Mouse (Mus musculus): ENCODE measurements around the gene Olfr281. TPM values are rescaled to one million over a fixed set of nuclear protein-coding genes. Genes with fewer than 3 reads are reported as not detected.
A peak's percentile ranks its signal among the peaks of the same experiment; 100 is the strongest.
"Not testable (repeated sequence)": the region's sequence is repeated elsewhere in the genome, so short reads cannot be mapped to it uniquely, and the experiment has no call there.

Gene Olfr281
- not detected in 2 replicates for polyA plus RNA-seq (2015; fragmentation: Nextera tagmentation; extraction: Ambion mirVana)

DNA sequence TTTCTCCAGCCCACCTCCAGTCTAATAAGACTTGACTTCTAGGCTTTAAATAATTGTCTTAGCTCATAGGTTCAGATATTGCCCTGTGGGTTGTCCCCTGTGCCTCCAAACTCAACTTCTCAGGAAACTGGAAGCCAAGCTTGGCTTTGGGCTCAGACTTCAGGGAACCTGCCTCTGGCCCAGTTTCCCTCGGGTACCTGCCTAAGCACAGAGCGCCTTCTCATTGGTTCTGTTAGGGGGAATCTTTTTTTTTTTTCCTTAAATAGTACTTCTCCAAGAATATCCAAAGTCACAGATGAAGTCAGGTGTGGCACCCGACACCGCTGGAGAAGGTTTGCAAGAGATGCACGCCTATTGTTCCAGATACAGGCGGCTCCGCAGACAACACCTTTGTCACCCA, at the start of gene Olfr281:
TSS of gene Olfr281 (plus strand) at position 301 of the 400 bp plus-strand sequence.
- Histone ChIP-seq H3K27ac (replicated peaks) (no peak within 1 kb of the TSS), H3K4me1 (no peaks in the 10 kb centered on the region), H3K4me2 (no peak within 1 kb of the TSS), H3K9ac (no peak within 1 kb of the TSS), H3K27me3 (replicated peaks) (peaks cover 5% of the 10 kb centered on the region; the same call in 1 of the 2 replicates), H3K36me3 (no peaks in the 10 kb centered on the region), H3K4me3 (no peak within 1 kb of the TSS), H3K9me3 (no peaks in the 10 kb centered on the region)
- ATAC-seq (ENCODE audit: extremely low read depth, insufficient number of reproducible peaks, low FRiP score, low TSS enrichment), result no peak
- 84% methylated on average over 7 of the region's 7 CpGs for WGBS

- no peak overlapping the region for H3K9ac ChIP-seq
- 65% methylated on average over 17 of the region's 17 CpGs for WGBS
- H3K27me3 ChIP-seq (replicated peaks), result no peaks in the 10 kb centered on the region
- H3K27ac ChIP-seq (replicated peaks), result no peak overlapping the region
- no peaks in the 10 kb centered on the region for H3K36me3 ChIP-seq
- peaks cover 7% of the 10 kb centered on the region for H3K9me3 ChIP-seq
- H3K4me1 ChIP-seq, result no peaks in the 10 kb centered on the region
- H3K4me2 ChIP-seq, result 0 out of 2 replicates have a peak overlapping the region, but pooled peaks have one; percentile 7
- ATAC-seq (ENCODE audit: extremely low read depth, insufficient number of reproducible peaks, low FRiP score, low TSS enrichment), result no peak
- no peak overlapping the region for H3K4me3 ChIP-seq
Observed at GRCm38 (mm10) chr15:98408406-98409060, 43.9 kb upstream of the Olfr281 start.

- no peaks in the 10 kb centered on the region for H3K27me3 ChIP-seq (replicated peaks)
- H3K9me3 ChIP-seq, result peaks cover 7% of the 10 kb centered on the region
- no peaks in the 10 kb centered on the region for H3K4me1 ChIP-seq
- ATAC-seq (ENCODE audit: extremely low read depth, insufficient number of reproducible peaks, low FRiP score, low TSS enrichment), result no peak
- H3K9ac ChIP-seq, result no peak overlapping the region
- no peak overlapping the region for H3K27ac ChIP-seq (replicated peaks)
- no peak overlapping the region for H3K4me3 ChIP-seq
- no peak overlapping the region for H3K4me2 ChIP-seq
- no peaks in the 10 kb centered on the region for H3K36me3 ChIP-seq
- 78% methylated on average over 2 of the region's 2 CpGs for WGBS
Observed at GRCm38 (mm10) chr15:98409635-98410034, 42.8 kb upstream of the Olfr281 start.

DNA sequence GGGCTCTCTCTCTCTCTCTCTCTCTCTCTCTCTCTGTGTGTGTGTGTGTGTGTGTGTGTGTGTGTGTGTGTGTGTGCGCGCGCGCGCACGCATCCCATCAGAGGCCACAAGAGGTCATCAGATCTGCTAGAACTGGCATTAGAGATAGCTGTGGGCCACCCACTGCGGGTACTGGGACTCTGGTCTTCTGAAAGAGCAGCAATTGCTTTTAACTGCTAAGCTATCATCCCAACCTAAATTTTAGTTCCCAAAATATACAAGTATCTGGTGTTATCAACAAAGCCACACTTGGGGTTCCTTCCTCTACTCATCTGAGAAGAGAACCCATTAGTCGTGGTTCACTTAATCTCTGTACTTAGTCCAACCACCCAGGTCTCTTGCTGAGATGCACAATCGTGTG, 42.1 kb upstream of the Olfr281 start:
- H3K36me3 ChIP-seq, result no peaks in the 10 kb centered on the region
- H3K4me2 ChIP-seq, result no peak overlapping the region
- no peak overlapping the region for H3K4me3 ChIP-seq
- H3K9me3 ChIP-seq, result peaks cover 7% of the 10 kb centered on the region
- no peak overlapping the region for H3K9ac ChIP-seq
- no peak for ATAC-seq (ENCODE audit: extremely low read depth, insufficient number of reproducible peaks, low FRiP score, low TSS enrichment)
- no peaks in the 10 kb centered on the region for H3K4me1 ChIP-seq
- 89% methylated on average over 9 of the region's 9 CpGs for WGBS
- no peaks in the 10 kb centered on the region for H3K27me3 ChIP-seq (replicated peaks)
- no peak overlapping the region for H3K27ac ChIP-seq (replicated peaks)

DNA sequence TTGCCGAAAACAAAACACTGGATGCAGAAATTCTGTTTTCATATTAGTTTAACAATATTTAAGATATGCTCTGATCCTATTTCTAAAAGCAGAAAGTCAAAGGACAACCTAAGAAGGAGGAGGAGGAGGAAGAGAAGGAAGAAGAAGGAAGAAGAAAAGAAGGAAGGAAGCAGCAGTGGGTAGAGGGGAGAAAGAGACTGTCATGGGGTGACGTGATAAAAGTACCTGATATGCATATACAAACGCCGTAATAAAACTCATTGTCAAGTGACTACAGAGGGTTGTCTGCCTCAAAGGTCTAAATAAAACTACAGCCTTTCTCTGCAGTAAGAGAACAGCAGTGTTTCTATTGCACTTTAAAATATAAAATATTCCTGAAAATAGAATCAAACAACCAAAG, 36.4 kb upstream of the Olfr281 start:
- WGBS, result 71% methylated on average over 4 of the region's 4 CpGs
- no peak for ATAC-seq (ENCODE audit: extremely low read depth, insufficient number of reproducible peaks, low FRiP score, low TSS enrichment)
- H3K27ac ChIP-seq (replicated peaks), result no peak overlapping the region
- H3K4me2 ChIP-seq, result no peak overlapping the region
- no peaks in the 10 kb centered on the region; the same call in 1 of the 2 replicates for H3K27me3 ChIP-seq (replicated peaks)
- H3K4me1 ChIP-seq, result no peaks in the 10 kb centered on the region
- H3K9me3 ChIP-seq, result no peaks in the 10 kb centered on the region
- H3K4me3 ChIP-seq, result no peak overlapping the region
- no peak overlapping the region for H3K9ac ChIP-seq
- no peaks in the 10 kb centered on the region for H3K36me3 ChIP-seq

DNA sequence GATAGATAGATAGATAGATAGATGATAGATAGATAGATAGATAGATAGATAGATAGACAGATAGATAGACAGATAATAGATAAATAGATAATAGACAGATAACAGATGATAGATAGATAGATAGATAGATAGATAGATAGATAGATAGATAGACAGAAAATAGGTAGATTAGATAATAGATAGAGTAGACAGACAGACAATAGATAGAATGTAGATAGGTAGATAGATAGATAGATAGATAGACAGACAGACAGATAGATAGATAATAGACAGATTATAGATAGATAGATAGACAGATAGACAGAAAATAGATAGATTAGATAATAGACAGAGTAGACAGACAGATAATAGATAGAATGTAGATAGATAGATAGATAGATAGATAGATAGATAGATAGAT, 35.6 kb upstream of the Olfr281 start:
- not testable (repeated sequence) for H3K27me3 ChIP-seq (replicated peaks); H3K36me3 ChIP-seq; ATAC-seq (ENCODE audit: extremely low read depth, insufficient number of reproducible peaks, low FRiP score, low TSS enrichment); H3K27ac ChIP-seq (replicated peaks); H3K9me3 ChIP-seq; H3K4me2 ChIP-seq; H3K9ac ChIP-seq; H3K4me3 ChIP-seq; H3K4me1 ChIP-seq

DNA sequence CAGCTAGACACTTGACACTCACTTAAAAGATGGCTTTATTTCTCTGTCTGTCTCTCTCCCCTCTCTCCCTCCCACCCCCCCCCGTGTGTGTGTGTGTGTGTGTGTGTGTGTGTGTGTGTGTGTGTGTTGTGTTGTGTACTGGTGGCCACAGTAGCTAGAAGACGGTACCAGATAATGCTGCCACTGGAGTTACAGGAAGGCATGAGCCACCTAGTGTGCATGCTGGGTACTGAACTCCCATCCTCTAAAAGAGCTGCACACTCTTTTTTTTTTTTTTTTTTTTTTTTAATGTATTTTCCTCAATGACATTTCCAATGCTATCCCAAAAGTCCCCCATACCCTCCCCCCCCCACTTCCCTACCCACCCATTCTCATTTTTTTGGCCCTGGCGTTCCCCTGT, 35.1 kb upstream of the Olfr281 start:
- WGBS, result 50% methylated on average over 2 of the region's 3 CpGs
- not testable (repeated sequence) for H3K27ac ChIP-seq (replicated peaks); H3K4me1 ChIP-seq; ATAC-seq (ENCODE audit: extremely low read depth, insufficient number of reproducible peaks, low FRiP score, low TSS enrichment); H3K36me3 ChIP-seq; H3K4me3 ChIP-seq; H3K4me2 ChIP-seq; H3K27me3 ChIP-seq (replicated peaks); H3K9me3 ChIP-seq; H3K9ac ChIP-seq

DNA sequence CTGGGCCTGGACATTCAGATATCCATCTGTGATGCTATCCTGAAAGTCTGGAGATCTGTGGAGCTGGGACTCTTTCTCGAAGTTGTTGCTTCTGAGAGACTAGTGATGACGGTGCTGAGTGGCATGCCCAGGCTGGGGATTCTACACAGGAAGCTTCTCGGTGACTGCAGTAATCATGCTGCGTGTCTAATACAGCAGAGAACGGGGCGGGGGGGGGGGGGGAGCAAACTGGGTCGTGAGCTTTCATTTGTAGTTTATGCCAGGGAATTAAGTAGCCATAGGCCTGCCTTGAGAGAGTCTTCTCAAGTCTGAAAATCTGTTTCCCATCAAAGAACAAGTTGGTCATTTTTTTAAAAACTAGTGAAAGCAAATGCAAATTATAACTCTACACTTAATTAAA, 34.3 kb upstream of the Olfr281 start:
- Histone ChIP-seq H3K27me3 (replicated peaks) (no peaks in the 10 kb centered on the region; the same call in 1 of the 2 replicates), H3K27ac (replicated peaks) (no peak overlapping the region), H3K4me2 (no peak overlapping the region), H3K9me3 (no peaks in the 10 kb centered on the region), H3K4me1 (no peaks in the 10 kb centered on the region), H3K4me3 (no peak overlapping the region), H3K9ac (no peak overlapping the region), H3K36me3 (no peaks in the 10 kb centered on the region)
- no peak for ATAC-seq (ENCODE audit: extremely low read depth, insufficient number of reproducible peaks, low FRiP score, low TSS enrichment)
- 65% methylated on average over 7 of the region's 7 CpGs for WGBS

DNA sequence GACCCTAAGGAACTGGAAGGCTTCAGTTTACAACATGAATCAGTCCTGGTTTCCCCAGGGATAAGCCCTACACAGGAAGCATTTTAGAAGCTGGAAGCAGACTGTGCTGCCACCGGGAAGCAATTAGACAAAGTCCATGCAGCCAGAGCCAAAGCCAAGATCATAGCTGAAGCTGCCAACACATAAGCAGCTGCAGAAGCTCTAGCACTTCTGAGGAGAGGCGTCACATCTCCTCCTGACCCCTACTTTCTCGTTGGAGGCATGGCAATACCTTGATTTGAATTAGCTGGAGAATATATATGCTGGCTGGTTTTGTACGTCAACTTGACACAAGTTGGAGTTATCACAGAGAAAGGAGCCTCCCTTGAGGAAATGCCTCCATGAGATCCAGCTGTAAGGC, 31.5 kb upstream of the Olfr281 start:
- no peak overlapping the region for H3K4me3 ChIP-seq
- H3K27me3 ChIP-seq (replicated peaks), result no peaks in the 10 kb centered on the region; the same call in 1 of the 2 replicates
- H3K4me1 ChIP-seq, result no peaks in the 10 kb centered on the region
- no peak overlapping the region for H3K4me2 ChIP-seq
- no peak overlapping the region for H3K9ac ChIP-seq
- no peaks in the 10 kb centered on the region for H3K36me3 ChIP-seq
- H3K9me3 ChIP-seq, result no peaks in the 10 kb centered on the region
- 46% methylated on average over 4 of the region's 4 CpGs for WGBS
- no peak for ATAC-seq (ENCODE audit: extremely low read depth, insufficient number of reproducible peaks, low FRiP score, low TSS enrichment)
- H3K27ac ChIP-seq (replicated peaks), result no peak overlapping the region

DNA sequence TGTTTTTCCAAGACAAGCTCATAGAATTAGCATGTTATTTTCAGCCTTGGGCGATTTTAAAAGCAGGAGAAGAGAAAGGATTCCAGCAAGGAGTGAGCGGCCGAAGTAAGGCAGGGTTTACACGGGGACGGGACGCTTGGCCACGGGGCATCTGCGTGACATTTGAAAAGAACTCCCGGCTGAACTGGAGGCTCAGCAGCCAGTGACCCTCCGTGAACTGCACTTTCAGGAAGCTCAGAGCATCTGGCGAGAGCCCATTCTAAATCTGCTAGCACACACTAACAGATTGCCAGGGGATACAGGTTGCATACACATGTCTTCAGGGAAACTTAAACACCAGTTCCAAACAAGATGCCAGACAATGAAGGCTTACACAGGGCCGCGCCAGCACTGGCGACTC, 28.1 kb upstream of the Olfr281 start:
- Histone ChIP-seq H3K36me3 (no peaks in the 10 kb centered on the region), H3K4me2 (no peak overlapping the region), H3K9ac (no peak overlapping the region), H3K4me3 (no peak overlapping the region), H3K4me1 (no peaks in the 10 kb centered on the region), H3K27me3 (replicated peaks) (no peaks in the 10 kb centered on the region; the same call in 1 of the 2 replicates), H3K9me3 (no peaks in the 10 kb centered on the region), H3K27ac (replicated peaks) (no peak overlapping the region)
- ATAC-seq (ENCODE audit: extremely low read depth, insufficient number of reproducible peaks, low FRiP score, low TSS enrichment), result no peak
- WGBS, result 72% methylated on average over 14 of the region's 14 CpGs

- WGBS, result 58% methylated on average over 6 of the region's 6 CpGs
- Histone ChIP-seq H3K27me3 (replicated peaks) (no peaks in the 10 kb centered on the region; the same call in 1 of the 2 replicates), H3K4me2 (no peak overlapping the region), H3K36me3 (no peaks in the 10 kb centered on the region), H3K9ac (no peak overlapping the region), H3K27ac (replicated peaks) (no peak overlapping the region), H3K4me3 (no peak overlapping the region), H3K4me1 (no peaks in the 10 kb centered on the region), H3K9me3 (no peaks in the 10 kb centered on the region)
- ATAC-seq (ENCODE audit: extremely low read depth, insufficient number of reproducible peaks, low FRiP score, low TSS enrichment), result no peak
Observed at GRCm38 (mm10) chr15:98424753-98425152, 27.6 kb upstream of the Olfr281 start.

DNA sequence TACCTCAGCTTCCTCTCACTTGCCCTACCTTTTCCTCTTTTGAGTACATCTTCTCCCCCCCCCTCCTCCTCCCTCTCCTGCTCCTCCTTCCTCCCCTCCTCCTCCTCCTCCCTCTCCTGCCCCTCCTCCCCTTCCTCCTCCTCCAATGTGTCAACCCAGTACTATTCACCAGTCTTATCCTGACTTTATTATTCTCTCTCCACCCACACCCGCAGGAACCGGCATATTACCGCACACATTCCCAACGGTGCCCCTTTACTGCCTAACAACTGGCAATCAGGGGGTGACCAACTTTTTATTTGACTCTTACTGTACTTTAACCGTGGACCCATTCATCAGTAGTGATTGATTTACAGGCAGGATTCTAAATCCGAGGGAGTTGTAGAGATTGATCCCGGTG, 27.2 kb upstream of the Olfr281 start:
- H3K27ac ChIP-seq (replicated peaks), result no peak overlapping the region
- no peaks in the 10 kb centered on the region for H3K9me3 ChIP-seq
- H3K4me1 ChIP-seq, result no peaks in the 10 kb centered on the region
- H3K4me3 ChIP-seq, result no peak overlapping the region
- H3K36me3 ChIP-seq, result no peaks in the 10 kb centered on the region
- H3K4me2 ChIP-seq, result no peak overlapping the region
- ATAC-seq (ENCODE audit: extremely low read depth, insufficient number of reproducible peaks, low FRiP score, low TSS enrichment), result no peak
- 81% methylated on average over 7 of the region's 7 CpGs for WGBS
- no peak overlapping the region for H3K9ac ChIP-seq
- no peaks in the 10 kb centered on the region for H3K27me3 ChIP-seq (replicated peaks)

Measured in heart, embryonic 13.5 days (tissue).